Mouse (Mus musculus) gastrocnemius, postnatal 4 days (tissue): ENCODE measurements around the gene Nfix. TPM values are rescaled to one million over a fixed set of nuclear protein-coding genes. Genes with fewer than 3 reads are reported as not detected.

Source experiments
- DNase-seq, 2 experiments: peaks; one replicate each; pipeline ENCODE4 v3.0.0; 2021 to 2022; ENCODE audit warnings: low spot score in 2 of 2, mixed read lengths in 2 of 2
- total RNA-seq, 2 experiments: library from RNA; stranded (reverse); gene quantifications; 2 replicates each; pipeline ENCODE4 v1.2.3; 2021

Nfix gene
- total RNA-seq, 2 experiments from 2014 or later = 517 to 591 TPM

- DNase-seq = peak; percentile 74 to 79
Measured at GRCm38 (mm10) chr8:84799136-84799931, 810 bp downstream of the Nfix start.

GRCm38 (mm10) chr8:84798446-84799135 is 1.6 kb downstream of the Nfix start:
- DNase-seq = no peak

GRCm38 (mm10) chr8:84797971-84798370 is 2.2 kb downstream of the Nfix start:
- DNase-seq = no peak

GRCm38 (mm10) chr8:84797256-84797797 is 2.8 kb downstream of the Nfix start:
- no peak for DNase-seq

- no peak for DNase-seq
Measured at GRCm38 (mm10) chr8:84794486-84794885, 5.7 kb downstream of the Nfix start.

- peak in 1 of 2 experiments; percentile 74 for DNase-seq
Measured at GRCm38 (mm10) chr8:84793791-84794485, 6.2 kb downstream of the Nfix start.

GRCm38 (mm10) chr8:84793134-84793533 is 7.0 kb downstream of the Nfix start:
- DNase-seq = no peak

- no peak for DNase-seq
Measured at GRCm38 (mm10) chr8:84792429-84792947, 7.7 kb downstream of the Nfix start.

GRCm38 (mm10) chr8:84790537-84790936 is 9.6 kb downstream of the Nfix start:
- no peak for DNase-seq

GRCm38 (mm10) chr8:84789855-84790486 is 10.2 kb downstream of the Nfix start:
- peak in 1 of 2 experiments; percentile 68 for DNase-seq

- DNase-seq = no peak
Measured at GRCm38 (mm10) chr8:84789345-84789744, 10.8 kb downstream of the Nfix start.

- DNase-seq = peak in 1 of 2 experiments; percentile 84
Measured at GRCm38 (mm10) chr8:84788896-84789295, 11.2 kb downstream of the Nfix start.

- no peak for DNase-seq
Measured at GRCm38 (mm10) chr8:84787523-84788302, 12.4 kb downstream of the Nfix start.

GRCm38 (mm10) chr8:84786801-84787467 is 13.2 kb downstream of the Nfix start:
- no peak for DNase-seq

- DNase-seq = peak in 1 of 2 experiments; percentile 81
Measured at GRCm38 (mm10) chr8:84785756-84786677, 14.1 kb downstream of the Nfix start.

GRCm38 (mm10) chr8:84785506-84785755 is 14.7 kb downstream of the Nfix start:
- DNase-seq = no peak

GRCm38 (mm10) chr8:84784681-84785505 is 15.3 kb downstream of the Nfix start:
- DNase-seq = no peak
